Mouse (Mus musculus): Measurements from ENCODE around the gene Ankdd1b. TPM values are rescaled to one million over a fixed set of nuclear protein-coding genes. Genes with fewer than 3 reads are reported as not detected.
A peak's percentile ranks its signal among the peaks of the same experiment; 100 is the strongest.

Ankdd1b gene
- total RNA-seq, 2 experiments from 2014 or later = 0.10 TPM; not detected in 1

DNA sequence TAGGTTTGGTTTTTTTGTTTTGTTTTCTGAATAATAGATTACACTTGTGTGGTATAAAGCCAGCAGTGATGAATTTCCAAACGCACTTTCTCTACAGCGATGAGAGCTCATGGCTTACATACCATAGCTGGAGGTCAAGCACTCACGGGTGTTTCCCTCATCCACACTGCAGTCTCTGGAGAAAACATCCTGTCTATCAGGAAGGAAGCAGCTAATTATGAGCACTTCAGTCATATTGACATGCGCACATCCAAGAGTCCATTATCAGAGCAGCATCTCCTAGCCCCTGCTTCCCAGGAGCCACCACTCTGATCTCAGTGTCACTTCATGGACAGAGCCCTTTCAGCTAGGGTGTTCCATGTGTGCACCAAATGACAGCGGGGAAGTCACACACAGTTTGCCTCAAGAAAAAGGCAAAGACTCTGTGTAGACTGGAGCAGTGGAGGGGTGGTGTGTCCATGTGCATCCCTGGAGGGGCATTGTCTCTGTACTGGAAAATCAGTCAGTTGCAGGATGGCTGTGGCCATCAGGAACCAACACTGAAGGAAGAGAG, 53.7 kb downstream of the Ankdd1b start:
- intact Hi-C loops (cut with DNase I) = no loop called here
- no peak for DNase-seq

DNA sequence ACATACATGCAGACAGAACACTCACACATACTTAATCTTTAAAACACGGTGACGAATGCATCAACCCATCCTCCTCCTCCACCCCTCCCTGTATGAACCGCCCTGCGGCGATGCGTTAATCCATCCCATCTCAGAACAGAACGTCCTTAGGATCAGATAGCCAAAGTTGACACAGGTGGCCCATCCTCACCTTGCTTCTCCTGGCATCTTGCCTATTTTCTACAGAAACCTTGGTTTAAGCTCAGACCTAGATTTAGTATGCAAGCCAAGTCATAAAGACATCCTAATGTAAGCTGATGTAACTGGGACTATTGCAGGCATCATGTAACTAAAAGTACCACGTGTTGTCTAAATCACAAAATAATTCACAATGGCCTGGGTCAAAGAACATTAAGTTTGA, 54.6 kb downstream of the Ankdd1b start:
- intact Hi-C loops (cut with DNase I) = no loop called here
- no peak for DNase-seq

DNA sequence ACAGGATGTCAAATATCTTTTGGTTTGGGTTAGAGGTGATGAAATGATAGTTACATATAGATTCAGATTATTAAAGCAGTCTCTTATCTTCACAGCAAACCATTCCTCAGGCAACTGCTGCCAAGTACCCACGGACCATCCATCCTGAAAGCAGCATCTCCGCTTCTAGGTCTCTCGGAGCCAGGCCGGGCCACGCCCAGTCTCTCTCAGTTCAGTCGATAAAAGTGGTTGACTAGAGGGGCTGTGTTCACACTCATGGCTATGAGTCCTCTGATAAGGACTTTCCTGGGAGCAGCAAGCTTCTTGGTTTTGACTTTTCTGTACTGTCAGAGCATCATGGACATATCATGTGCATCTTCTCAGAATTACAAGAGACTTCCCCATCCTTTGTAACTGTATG, 56.6 kb downstream of the Ankdd1b start:
- intact Hi-C loops (cut with DNase I) = no loop called here
- no peak for DNase-seq

DNA sequence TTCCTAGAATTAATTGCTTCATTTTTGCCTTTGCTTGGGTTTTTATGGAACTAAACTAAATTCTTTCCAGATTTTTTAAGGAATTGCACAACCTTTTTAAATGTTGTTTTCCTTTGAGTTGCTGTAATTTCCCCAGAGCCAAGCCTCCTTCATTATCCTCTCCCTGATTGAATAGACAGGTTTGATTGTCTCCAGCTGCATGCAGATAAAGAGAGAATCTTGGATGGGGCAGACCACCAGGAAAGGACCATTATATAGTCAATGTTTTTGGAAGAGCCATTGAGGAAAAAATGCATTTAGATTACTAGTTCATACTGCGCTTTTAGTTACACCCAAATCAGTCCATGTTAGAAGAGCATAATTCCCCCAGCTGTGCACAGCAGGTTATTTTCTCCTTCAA, 62.2 kb downstream of the Ankdd1b start:
- no peak for DNase-seq
- intact Hi-C loops (cut with DNase I) = no loop called here

DNA sequence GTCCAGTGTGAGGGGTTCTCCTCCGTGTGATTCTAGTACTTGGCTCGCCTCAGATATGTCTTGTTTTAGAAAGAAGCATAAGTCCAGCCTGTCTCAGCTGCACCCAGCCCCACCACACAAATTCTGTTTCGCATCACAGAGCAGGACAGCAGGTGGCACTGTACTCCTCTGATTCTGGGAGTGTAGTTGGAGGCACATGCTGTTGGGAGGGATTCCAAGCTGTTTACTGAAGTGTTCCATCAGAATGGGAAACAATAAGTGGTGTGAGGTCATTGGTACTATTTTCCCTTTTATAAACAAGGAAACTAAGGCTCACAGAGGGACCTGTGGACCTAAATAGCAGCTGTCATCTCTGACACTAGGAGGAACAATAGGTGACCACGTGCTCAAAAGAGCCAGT, 64.0 kb downstream of the Ankdd1b start:
- intact Hi-C loops (cut with DNase I) = no loop called here

DNA sequence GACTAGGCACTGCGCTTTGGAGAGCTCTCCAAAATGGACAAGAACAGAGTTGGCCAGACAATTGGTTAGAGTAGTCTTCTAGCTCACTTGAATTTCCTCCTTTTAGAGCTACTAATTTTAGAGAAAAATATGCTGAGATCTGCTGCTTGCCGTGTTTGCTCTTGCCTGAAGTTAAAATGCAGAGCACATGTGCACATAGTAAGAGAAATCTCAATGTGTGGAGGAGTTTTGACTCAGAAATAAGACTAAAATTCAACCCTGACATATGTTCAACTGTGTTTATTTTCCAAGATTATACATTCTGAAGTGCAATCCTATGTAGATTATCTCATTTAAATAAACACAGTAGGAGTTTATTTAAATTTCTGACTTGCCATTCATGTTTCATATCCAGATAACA, 65.5 kb downstream of the Ankdd1b start:
- intact Hi-C loops (cut with DNase I) = no loop called here
- no peak for DNase-seq

More for the DNA sequence above, 64.0 kb downstream of the Ankdd1b start:
- no peak for DNase-seq

DNA sequence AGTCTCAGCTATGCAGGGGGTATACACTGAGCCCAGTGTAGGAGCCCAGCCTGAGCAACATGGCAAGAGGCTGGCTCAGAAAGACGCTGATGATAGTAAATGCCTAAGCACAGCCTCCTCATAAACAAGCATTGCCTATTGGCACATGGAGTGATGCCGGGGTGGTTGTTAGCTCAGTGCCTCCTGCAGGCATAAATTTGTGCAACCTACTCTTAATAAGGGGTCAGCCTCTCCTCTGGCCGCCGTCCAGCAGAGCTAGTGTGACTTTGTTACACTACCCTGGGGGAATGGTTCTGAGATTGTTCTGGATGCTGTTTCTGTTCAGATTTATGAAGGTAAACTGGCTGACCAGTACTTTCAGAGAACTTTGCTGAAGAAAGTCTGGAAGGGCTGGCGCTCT, 69.7 kb downstream of the Ankdd1b start:
- intact Hi-C loops (cut with DNase I) = no loop called here
- no peak for DNase-seq

DNA sequence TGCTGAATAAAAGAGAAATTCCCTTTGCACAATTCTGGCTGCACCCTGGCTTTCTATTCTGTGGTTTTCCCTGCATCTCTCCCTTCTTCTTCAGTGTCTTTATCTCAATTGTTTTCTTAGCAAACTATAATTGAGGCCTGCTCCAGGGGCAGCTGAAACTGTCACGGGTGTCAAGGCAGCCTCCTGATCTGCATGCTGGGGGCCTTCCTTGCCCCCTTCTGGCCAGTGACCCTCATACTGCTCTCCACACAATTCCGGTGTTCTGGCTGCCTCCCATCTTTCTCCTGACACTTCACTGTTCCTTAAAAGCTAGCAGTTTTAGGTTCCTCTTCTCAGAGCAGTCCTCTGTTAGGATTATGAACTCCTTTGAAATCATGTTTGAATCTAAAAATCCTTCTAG, 81.7 kb downstream of the Ankdd1b start:
- no peak for DNase-seq
- intact Hi-C loops (cut with DNase I) = loop anchor here (5.0 kb wide), 1 partner anchor 357 kb away; no protein-coding TSS in a partner anchor

DNA sequence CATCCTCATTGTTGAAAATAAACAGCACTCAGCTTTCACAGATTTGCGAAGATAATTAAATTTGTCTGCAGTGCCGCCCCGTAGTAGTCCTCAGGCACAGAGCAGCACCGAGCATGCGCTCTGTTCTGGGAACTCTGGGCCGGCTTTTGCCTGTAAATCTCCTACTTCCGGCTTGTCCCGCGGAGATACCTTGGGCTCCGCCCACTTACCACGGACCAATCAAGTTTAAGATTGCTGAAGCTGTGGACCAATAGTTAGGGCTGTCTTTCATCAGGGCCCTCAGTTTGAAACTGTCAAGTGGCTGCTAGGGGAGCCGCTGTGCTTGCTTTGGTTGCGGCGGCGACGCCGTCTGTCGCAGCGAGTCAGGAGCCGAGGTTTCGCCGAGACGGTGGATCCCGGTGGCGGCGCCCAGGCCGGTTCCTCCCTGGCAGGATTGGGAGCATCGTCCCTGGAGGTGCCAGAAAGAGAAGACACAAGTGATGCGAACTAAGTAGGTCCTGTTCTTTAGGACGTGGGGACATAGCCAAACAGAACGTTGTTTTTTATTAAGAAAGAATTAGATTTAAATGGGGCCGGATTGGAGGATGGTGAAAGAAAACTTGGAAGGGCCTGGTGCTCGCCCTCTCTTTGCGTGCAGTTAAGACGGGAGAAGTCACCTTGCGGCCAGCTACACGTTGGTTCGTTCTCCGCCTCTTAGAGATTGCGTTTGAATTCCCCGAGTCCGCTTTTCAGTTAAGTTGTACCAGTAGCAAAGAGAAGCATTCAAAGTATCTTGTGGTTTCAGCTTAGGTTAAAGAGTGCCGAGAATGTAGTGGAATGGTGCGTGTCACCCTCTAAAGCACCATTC, 82.7 kb downstream of the Ankdd1b start, which contains the start of gene Poc5:
TSS of gene Poc5 (plus strand) at position 253 of the 847 bp plus-strand sequence.
- intact Hi-C loops (cut with DNase I) = loop anchor here (5.0 kb wide), 1 partner anchor 356 kb away; no protein-coding TSS in a partner anchor
- peak; percentile 95 to 97 for DNase-seq

DNA sequence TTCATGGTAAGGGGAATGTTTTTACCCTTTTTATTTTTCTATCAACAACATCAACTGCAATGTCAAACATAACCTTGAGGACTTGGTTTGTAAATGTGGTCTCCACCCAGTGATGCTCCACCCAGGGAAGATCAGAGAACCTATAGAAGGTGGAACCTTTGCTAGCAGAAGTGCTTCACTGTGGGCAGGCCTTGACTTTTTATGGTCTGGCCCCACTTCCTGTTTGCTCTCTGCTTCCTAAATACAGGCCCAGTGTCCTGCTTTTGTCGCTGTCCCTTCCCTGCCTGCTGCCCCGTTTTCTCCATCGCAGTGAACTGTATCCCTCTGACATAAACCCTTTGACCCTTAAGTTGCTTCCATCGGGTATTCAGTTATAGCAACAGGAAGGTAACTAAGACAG, 93.1 kb downstream of the Ankdd1b start:
- intact Hi-C loops (cut with DNase I) = no loop called here

DNA sequence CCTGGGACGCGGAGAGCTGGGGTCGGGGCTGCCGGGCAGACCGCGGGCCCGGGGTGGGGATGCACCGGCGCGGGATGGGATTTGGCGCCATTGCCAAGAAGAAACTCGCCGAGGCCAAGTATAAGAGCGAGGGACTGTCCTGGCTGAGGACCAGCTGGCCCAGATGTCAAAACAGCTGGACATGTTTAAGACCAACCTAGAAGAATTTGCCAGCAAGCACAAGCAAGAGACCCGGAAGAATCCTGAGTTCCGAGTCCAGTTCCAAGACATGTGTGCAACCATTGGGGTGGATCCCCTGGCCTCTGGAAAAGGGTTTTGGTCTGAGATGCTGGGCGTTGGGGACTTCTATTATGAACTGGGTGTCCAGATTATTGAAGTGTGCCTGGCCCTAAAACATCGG, 94.1 kb downstream of the Ankdd1b start:
- intact Hi-C loops (cut with DNase I) = no loop called here

More for the DNA sequence above, 93.1 kb downstream of the Ankdd1b start:
- DNase-seq = no peak

DNA sequence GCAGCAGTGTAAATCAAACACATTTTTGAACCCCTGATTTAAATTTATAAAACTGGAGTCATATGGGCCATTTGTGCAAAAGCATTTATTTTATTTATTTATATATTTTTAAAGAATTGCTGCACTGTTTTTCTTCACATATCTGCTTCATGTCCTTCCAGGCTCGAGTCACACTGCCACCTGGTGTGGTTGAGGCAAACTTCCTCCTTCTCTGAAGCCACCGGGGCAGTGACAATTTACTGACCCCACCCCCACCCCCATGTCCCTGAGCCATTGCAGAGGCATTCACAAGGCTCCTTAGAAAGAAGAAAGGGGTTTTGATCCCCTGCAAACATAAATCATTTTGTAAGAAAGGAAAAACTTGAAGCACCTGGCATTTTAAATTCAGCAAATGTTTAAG, 95.5 kb downstream of the Ankdd1b start:
- intact Hi-C loops (cut with DNase I) = no loop called here
- DNase-seq = no peak

More for the DNA sequence above, 94.1 kb downstream of the Ankdd1b start:
- peak; percentile 45 to 50 for DNase-seq

Other genes with a start within 250 kb of the Ankdd1b start
- 1 to 10 TPM; 6.0 to 6.8 TPM for gene Poc5, start 82.9 kb downstream of the Ankdd1b start, total RNA-seq (2021)
- gene Gm17622, start 19.5 kb upstream of the Ankdd1b start, total RNA-seq (2021) = not detected
- 1 to 10 TPM; 3.2 to 4.3 TPM for gene Polk, start 71.4 kb upstream of the Ankdd1b start, total RNA-seq (2021)
- 10 to 100 TPM; 34.7 to 35.0 TPM for gene Col4a3bp, start 71.4 kb upstream of the Ankdd1b start, total RNA-seq (2021)
- 1 to 10 TPM; 4.3 to 7.6 TPM for gene Hmgcr, start 199.7 kb upstream of the Ankdd1b start, total RNA-seq (2021)